Mouse (Mus musculus) layer of hippocampus, adult 18-20 months (tissue): ENCODE results near the gene Ing1. TPM values are rescaled to one million over a fixed set of nuclear protein-coding genes. Genes with fewer than 3 reads are reported as not detected.
"Not testable (repeated sequence)": the region's sequence is repeated elsewhere in the genome, so short reads cannot be mapped to it uniquely, and the experiment has no call there.

Experiments used
- DNase-seq, 2 experiments: peaks; one replicate each; pipeline ENCODE4 v3.0.0; 2022; ENCODE audit warnings: low spot score in 2 of 2
- total RNA-seq, 2 experiments: library from RNA; stranded (reverse); gene quantifications; 2 replicates each; pipeline ENCODE4 v1.2.3; 2021

Gene Ing1
- total RNA-seq, 2 experiments from 2014 or later = 36.7 to 49.9 TPM

GRCm38 (mm10) chr8:11550281-11550948 lies 5.0 kb upstream of the Ing1 start, which contains the start of gene Cars2:
Gene Cars2 (minus strand): TSS chr8:11550783.
- peak; percentile 89 to 93 for DNase-seq

- not testable (repeated sequence) for DNase-seq
These were observed 3.9 kb upstream of the Ing1 start for GRCm38 (mm10) chr8:11551497-11551896.

GRCm38 (mm10) chr8:11552390-11552789 lies 3.0 kb upstream of the Ing1 start:
- no peak for DNase-seq

- DNase-seq = peak; percentile 100
These were observed 585 bp downstream of the Ing1 start for GRCm38 (mm10) chr8:11555720-11556591.

DNA sequence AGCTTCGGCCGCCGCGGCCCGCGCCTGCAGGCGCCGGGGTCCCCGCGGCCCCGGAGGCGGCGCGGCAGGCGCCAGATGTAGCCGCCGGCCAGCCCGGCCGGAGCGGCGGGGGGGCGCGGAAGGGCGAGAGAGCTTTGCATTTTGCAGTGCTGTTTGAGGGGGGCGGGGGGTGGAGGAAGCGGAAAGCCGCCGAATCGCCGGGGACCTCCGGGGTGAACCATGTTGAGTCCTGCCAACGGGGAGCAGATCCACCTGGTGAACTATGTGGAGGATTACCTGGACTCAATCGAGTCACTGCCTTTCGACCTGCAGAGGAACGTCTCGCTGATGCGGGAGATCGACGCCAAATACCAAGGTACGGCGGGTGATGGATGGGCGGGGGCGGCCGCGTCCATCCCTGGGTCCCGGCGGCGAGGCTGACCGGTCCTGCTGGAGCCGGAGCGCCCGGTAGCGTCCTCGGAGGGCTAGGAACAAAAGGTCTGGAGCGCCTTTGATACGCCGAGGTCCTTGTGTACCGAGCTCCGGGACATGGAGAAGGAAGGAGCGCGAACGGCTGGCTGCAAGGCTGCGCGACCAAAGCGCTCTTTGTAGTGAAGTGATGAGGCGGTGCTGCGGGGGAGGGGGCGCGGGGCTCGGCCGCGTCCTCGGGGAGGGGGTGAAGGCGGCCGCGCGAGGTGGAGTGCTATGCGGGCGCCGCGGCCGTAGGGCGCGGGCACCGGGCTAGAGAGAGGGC lies 1.5 kb downstream of the Ing1 start:
- peak; percentile 29 to 52 for DNase-seq

DNA sequence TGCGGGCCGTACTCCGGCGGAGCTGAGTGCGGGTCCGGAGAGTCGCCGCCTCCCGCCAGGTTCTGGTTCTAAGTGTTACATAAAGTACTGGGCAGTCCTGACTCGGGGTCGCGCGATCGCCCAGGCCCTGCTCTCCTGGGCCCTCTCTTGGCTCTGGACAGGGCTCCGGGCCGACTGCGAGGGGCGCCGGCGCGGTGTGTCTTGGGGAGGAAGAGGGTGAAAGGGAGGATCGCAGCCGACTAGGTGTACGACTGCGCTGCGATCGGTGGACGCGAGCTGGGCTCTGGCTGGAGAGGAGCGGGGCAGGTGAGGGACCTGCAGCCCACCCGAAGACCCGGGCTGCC lies 2.0 kb downstream of the Ing1 start:
- no peak for DNase-seq

- peak; percentile 91 to 98 for DNase-seq
These were observed 2.6 kb downstream of the Ing1 start for GRCm38 (mm10) chr8:11557768-11558629.

DNA sequence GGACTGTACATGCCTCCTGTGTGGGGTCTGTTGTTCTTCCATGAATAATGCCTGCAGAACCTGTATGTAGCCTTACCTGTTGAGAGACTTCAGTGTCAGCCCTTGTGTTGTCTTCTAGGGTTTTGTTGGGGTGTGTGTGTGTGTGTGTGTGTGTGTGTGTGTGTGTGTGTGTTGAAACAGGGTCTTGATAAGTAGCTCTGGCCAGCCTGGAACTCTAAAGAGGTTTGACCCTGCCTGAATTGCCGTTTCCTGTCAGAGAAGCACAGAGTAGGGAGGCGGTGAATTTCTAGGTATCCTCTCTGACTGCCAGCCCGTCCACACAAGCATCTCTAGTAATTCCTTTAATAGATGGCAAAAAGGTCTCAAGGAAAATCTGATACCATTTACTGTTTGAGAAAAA lies 4.1 kb downstream of the Ing1 start:
- no peak for DNase-seq

DNA sequence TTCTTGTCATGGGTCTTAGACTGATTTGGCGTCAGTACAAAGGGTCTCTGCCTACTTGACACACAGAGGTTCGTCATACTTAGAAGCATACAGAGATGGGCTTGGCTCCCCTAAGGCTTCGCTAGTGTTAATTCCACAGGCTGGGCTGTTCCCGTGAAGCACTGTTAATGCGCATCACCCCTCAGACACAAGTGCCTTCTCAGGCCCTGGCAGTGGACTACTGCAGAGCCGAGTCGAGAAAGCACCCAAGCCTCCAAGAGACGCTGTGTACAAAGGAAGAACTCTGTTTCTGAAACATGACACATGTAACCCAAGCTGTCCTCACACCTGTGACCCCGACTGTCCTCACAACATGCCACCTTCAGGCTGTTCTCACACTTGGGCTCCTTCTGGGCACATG lies 4.8 kb downstream of the Ing1 start:
- no peak for DNase-seq

GRCm38 (mm10) chr8:11564236-11564635 lies 8.9 kb downstream of the Ing1 start:
- DNase-seq = no peak

GRCm38 (mm10) chr8:11564721-11565120 lies 9.3 kb downstream of the Ing1 start:
- DNase-seq = no peak

GRCm38 (mm10) chr8:11568193-11568592 lies 12.8 kb downstream of the Ing1 start:
- not testable (repeated sequence) for DNase-seq

DNA sequence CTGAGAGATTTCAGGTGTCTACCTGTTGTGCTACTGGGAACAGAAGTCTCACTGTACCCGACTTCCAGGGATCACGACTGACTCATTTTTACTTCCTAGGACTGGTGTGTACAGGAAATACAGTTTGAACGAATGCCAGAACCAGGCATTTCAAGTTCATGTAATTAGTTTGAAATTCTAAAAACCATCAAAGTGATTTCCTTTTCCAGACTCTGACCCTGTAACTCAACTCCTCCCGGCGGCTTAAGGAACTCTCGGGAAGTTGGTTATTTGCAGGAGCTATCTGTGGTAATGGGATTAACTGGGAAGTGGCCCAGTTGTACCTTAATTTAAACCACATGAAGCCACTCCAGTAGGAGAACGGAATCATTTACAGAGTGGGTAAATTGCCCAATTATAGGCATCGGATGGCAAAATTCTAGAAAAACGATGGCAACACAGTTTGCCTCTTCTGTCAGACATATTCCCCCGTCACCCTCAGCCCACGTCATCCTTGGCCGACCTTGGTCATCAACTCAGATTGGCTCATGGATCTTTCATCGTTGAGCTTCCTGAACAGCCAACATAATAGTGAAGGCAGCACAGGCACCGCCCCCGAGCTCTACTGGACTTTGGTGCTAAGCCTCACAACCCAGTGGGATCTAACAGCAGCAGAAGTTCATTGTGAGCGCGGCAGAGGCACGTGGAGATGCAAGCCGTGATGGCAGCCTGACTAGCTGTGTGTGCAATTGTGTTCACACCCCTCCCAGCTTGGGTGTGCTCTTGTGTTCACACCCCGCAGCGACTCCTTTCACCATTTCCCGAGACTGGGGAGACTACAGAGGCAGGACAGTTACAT lies 14.1 kb downstream of the Ing1 start:
- no peak for DNase-seq

- DNase-seq = no peak
These were observed 15.4 kb downstream of the Ing1 start for GRCm38 (mm10) chr8:11570742-11571141.

DNA sequence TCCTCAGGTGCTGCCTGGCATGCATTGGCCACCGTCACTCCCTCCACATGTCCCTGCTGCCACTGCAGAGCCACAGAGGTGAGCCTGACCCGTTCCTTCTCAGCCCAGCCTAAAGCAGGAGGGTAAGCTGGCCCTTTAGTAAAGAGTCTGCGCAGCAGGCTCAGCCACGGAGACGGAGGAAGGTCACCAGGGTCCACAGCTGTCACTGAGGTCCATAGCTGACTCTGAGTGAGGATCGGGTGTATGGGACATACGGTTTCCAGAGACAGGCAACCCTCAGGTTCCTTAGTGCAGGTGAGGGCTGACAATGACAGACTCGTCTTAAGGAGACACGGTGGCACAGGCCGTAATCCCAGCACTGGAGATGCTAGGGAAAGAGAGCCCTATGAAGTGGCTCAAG lies 16.6 kb downstream of the Ing1 start:
- no peak for DNase-seq

DNA sequence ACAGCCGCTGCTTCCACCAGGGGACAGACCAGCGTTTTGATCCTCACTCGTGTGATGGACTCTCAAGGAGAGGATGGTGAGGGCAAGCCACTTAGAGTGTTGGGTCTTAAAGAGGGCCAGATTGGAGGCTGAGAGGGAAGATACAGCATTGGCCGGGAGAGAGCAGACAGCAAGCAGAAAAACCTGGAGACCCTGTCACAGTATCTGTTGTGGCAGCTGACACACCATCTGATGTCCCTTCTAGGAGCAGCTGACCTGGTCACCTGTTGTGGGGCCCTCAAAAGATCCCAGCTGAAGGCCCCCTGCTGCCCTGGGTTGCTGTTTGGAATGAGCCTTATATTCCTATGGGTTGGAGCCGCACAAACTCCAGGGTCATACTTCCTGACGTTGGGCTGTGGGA lies 17.1 kb downstream of the Ing1 start:
- DNase-seq = no peak

GRCm38 (mm10) chr8:11574911-11575603 lies 19.7 kb downstream of the Ing1 start:
- no peak for DNase-seq

DNA sequence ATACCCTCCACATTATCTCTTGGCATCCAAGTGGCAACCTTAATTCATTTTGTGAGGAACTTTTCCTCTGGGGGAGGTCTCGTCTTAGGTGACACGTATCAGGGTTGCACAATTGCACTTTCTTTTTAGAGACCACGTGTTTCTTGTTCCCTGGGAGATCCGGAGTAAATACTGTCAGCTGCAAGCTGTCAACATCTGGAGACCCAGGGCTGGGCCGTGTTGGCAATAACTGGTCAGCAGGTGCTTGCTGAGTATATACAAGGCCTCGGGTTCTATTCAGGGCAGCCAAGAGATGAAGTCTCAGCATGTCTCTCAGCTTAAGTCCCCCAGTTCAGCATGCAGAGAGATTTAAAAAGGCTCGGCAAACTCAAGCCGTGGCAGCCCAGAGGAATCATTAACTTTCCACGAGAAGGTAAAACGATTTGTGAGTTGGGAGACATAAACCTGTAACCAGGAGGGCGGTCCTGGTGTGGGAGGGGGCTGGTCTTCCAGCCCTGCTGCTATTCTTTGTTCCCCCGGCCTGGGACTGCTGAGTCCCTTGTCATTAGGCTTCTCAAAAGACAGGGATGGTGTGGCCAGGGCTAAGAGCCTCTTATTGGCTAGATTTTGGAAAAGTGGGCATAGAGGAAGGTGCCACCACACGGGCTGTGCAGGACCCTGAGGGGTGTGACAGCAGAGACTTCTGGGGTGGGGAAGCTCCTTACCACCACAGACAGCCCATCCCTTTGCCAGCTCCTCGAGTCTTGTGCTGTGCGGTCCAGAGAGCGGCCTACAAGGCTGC lies 20.4 kb downstream of the Ing1 start:
- no peak for DNase-seq
